Mouse (Mus musculus): ENCODE measurements around the gene Parp3. TPM values are rescaled to one million over a fixed set of nuclear protein-coding genes. Genes with fewer than 3 reads are reported as not detected.

The Parp3 gene
- total and polyA plus RNA-seq, 2 experiments from 2014 or later: 2.3 to 2.4 TPM

DNA sequence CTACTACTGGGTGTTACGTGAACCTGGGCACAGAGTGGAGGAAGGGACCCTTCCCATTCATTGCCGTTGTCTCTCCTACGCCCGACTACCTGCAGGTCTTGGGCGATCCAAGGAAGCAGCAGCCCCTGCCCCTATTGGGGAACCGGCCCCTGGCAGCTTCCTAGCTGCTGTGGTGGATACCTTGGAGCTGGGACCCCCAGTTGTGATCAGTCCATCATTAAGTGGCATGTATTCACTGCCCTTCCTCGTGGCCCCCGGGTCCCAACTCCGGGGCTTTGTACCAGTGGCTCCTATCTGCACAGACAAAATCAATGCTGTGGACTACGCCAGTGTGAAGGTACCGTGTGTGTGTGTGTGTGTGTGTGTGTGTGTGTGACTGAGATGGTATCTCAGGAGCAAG is 25.5 kb downstream of the Parp3 start:
- Histone ChIP-seq H3K36me3 (ENCODE audit: insufficient read depth, low read length) (no peaks in the 10 kb centered on the region), H3K4me3 (ENCODE audit: low read depth, low read length) (no peak overlapping the region), H3K4me2 (ENCODE audit: low read depth, low read length, poor library complexity, severe bottlenecking) (no peak overlapping the region), H3K4me1 (ENCODE audit: insufficient read depth, low read length) (peaks cover 32% of the 10 kb centered on the region), H3K27ac (ENCODE audit: low read depth, low read length) (no peak overlapping the region), H3K9ac (replicated peaks; ENCODE audit: low read length, poor library complexity, severe bottlenecking) (no peak overlapping the region; the same call in 1 of the 2 replicates), H3K9me3 (ENCODE audit: low read length) (no peaks in the 10 kb centered on the region), H3K27me3 (ENCODE audit: insufficient read depth, low read length) (no peaks in the 10 kb centered on the region)
- 82% methylated on average over 11 of the region's 11 CpGs for WGBS
- ATAC-seq (ENCODE audit: low FRiP score) (no peak), DNase-seq (ENCODE audit: low spot score) (no peak)
- TF ChIP-seq CTCF (IDR thresholded peaks at IDR 0.05): no peak

DNA sequence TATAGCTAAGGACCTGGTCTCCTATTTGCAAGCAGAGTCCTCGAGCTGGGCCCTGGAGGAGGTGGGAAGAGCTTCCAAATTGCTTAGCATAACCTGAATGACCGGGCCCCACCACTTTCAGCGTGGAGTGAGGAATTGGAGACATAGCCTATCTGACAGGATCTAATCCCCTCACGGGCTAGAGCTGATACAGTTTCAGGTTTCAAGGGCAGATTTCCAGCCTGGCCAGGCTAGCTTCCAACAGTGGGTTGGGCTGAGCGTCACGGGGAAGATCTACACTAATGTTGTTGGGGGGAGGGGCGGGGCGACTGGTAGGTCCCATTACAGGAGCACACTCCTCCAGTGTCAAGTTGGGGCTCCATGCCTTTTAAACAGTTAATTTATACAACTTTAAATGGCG is 26.1 kb downstream of the Parp3 start:
- DNase-seq (ENCODE audit: low spot score): no peak
- Histone ChIP-seq H3K27me3 (ENCODE audit: insufficient read depth, low read length) (no peaks in the 10 kb centered on the region), H3K4me3 (ENCODE audit: low read depth, low read length) (no peak overlapping the region), H3K4me2 (ENCODE audit: low read depth, low read length, poor library complexity, severe bottlenecking) (no peak overlapping the region), H3K4me1 (ENCODE audit: insufficient read depth, low read length) (peaks cover 26% of the 10 kb centered on the region), H3K9ac (replicated peaks; ENCODE audit: low read length, poor library complexity, severe bottlenecking) (no peak overlapping the region), H3K36me3 (ENCODE audit: insufficient read depth, low read length) (no peaks in the 10 kb centered on the region), H3K27ac (ENCODE audit: low read depth, low read length) (no peak overlapping the region), H3K9me3 (ENCODE audit: low read length) (no peaks in the 10 kb centered on the region)
- no peak for ATAC-seq (ENCODE audit: low FRiP score)
- no peak for TF ChIP-seq CTCF (IDR thresholded peaks at IDR 0.05)
- WGBS: 18% methylated on average over 9 of the region's 9 CpGs

DNA sequence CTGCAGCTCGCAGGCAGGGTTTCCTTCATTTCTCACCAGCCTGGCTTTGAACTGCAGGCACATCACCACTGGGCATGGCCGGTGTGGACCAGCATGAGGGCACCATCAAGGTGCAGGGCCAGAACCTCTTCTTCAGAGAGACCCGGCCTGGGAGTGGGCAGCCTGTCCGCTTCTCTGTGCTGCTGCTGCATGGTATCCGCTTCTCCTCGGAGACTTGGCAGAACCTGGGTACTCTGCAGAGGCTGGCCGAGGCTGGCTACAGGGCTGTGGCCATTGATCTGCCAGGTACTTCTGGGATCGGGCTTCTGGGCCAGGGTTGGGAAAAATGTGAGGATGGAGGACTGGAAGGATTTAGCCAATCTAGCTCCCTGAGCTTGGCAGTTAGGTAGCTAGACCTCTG is 26.8 kb downstream of the Parp3 start:
- ATAC-seq (ENCODE audit: low FRiP score) (no peak), DNase-seq (ENCODE audit: low spot score) (no peak)
- Histone ChIP-seq H3K9me3 (ENCODE audit: low read length) (no peaks in the 10 kb centered on the region), H3K4me1 (ENCODE audit: insufficient read depth, low read length) (peaks cover 19% of the 10 kb centered on the region), H3K4me3 (ENCODE audit: low read depth, low read length) (no peak overlapping the region), H3K9ac (replicated peaks; ENCODE audit: low read length, poor library complexity, severe bottlenecking) (no peak overlapping the region), H3K36me3 (ENCODE audit: insufficient read depth, low read length) (no peaks in the 10 kb centered on the region), H3K27me3 (ENCODE audit: insufficient read depth, low read length) (no peaks in the 10 kb centered on the region), H3K4me2 (ENCODE audit: low read depth, low read length, poor library complexity, severe bottlenecking) (no peak overlapping the region), H3K27ac (ENCODE audit: low read depth, low read length) (no peak overlapping the region)
- WGBS: 93% methylated on average over 8 of the region's 8 CpGs
- no peak for TF ChIP-seq CTCF (IDR thresholded peaks at IDR 0.05)

DNA sequence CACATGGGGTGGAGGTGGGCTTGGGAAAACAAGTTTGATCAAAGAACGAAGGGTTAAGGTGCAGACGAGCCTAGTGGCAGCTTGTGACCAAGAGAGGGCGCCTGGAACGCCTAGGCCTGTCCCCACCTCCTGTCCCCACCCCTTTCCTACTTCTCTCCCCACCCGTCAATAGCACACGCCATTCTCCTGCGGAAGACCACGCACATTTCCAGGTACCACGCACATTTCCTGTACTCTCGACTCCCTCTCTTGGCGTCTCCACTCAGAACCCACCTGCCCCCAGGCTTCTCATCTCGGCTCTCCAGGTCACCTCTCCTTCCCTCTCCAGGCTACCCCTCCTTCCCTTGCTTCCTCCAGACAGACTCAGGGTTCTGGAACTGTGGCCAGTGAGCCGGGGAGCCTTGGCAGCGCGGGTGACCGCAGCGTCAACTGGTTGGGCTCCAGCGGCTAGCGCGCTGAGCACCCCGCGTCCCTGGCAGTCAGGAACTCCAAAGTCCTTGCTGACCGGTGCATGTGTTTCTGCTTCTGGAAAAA is 28.2 kb downstream of the Parp3 start:
- no peaks in the 10 kb centered on the region for H3K36me3 ChIP-seq (ENCODE audit: insufficient read depth, low read length)
- WGBS: 2% methylated on average over 23 of the region's 23 CpGs
- H3K4me1 ChIP-seq (ENCODE audit: insufficient read depth, low read length): peaks cover 16% of the 10 kb centered on the region
- H3K4me3 ChIP-seq (ENCODE audit: low read depth, low read length): peak overlapping the region; percentile 55
- H3K9me3 ChIP-seq (ENCODE audit: low read length): no peaks in the 10 kb centered on the region
- H3K9ac ChIP-seq (replicated peaks; ENCODE audit: low read length, poor library complexity, severe bottlenecking): peak overlapping the region; percentile 66
- DNase-seq (ENCODE audit: low spot score): peak; percentile 88
- H3K27me3 ChIP-seq (ENCODE audit: insufficient read depth, low read length): no peaks in the 10 kb centered on the region
- TF ChIP-seq CTCF (IDR thresholded peaks at IDR 0.05): peak; percentile 81
- peak overlapping the region; percentile 69 for H3K27ac ChIP-seq (ENCODE audit: low read depth, low read length)
- peak overlapping the region; percentile 93 for H3K4me2 ChIP-seq (ENCODE audit: low read depth, low read length, poor library complexity, severe bottlenecking)
- ATAC-seq (ENCODE audit: low FRiP score): no peak; the same call in 1 of the 2 replicates

DNA sequence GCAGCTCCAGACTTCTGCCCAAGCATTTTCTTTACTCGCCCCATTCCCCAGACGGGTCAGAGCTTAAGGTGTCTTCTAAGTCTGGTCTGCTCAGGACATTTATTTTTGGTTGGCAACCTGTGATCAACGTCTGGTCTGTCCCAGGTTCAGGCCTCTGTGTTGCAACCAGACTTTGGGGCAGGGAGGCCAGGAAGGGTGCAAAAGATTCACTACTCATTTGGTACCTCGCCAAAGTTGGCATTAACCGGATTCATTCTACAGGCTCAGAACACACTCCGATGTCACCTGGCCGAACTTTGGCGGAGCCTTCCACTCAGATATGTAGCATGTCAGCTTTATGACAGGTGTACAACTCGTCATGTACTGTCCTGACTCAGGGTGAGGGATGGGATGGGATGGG is 28.8 kb downstream of the Parp3 start:
- peak; percentile 14; the same call in 1 of the 2 replicates for ATAC-seq (ENCODE audit: low FRiP score)
- peak overlapping the region; percentile 66 for H3K9ac ChIP-seq (replicated peaks; ENCODE audit: low read length, poor library complexity, severe bottlenecking)
- H3K27me3 ChIP-seq (ENCODE audit: insufficient read depth, low read length): no peaks in the 10 kb centered on the region
- no peak for DNase-seq (ENCODE audit: low spot score)
- peak overlapping the region; percentile 93 for H3K4me2 ChIP-seq (ENCODE audit: low read depth, low read length, poor library complexity, severe bottlenecking)
- peaks cover 14% of the 10 kb centered on the region for H3K4me1 ChIP-seq (ENCODE audit: insufficient read depth, low read length)
- no peaks in the 10 kb centered on the region for H3K36me3 ChIP-seq (ENCODE audit: insufficient read depth, low read length)
- 37% methylated on average over 9 of the region's 9 CpGs for WGBS
- no peak for TF ChIP-seq CTCF (IDR thresholded peaks at IDR 0.05)
- H3K4me3 ChIP-seq (ENCODE audit: low read depth, low read length): peak overlapping the region; percentile 55
- H3K27ac ChIP-seq (ENCODE audit: low read depth, low read length): peak overlapping the region; percentile 60
- H3K9me3 ChIP-seq (ENCODE audit: low read length): no peaks in the 10 kb centered on the region

DNA sequence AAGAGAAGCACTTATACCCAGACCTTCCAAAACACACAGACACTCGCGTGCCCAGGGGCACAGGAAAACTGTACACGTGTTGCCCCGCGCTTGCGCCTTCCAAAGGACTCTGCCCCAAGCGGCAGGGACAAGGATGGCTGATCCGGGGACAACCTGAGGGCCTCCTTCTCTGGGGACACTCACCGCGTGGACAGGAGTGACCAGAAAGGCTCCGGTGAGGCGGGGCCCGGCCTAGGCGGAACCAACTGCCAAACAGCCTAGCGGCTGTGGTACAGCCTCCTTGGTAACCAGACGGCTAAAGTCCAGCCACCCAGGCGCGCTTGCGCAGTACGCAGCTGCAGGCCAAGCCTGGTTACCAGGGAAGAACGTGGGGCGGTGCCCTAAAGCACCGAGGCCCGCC is 29.4 kb downstream of the Parp3 start, which contains the start of the genes Abhd14b and Abhd14a:
Gene Abhd14b (plus strand): TSS at position 112 of the 400 bp plus-strand sequence.
Gene Abhd14a (minus strand): TSS at position 331 of the 400 bp plus-strand sequence.
- H3K9ac ChIP-seq (replicated peaks; ENCODE audit: low read length, poor library complexity, severe bottlenecking): peak within 1 kb of the TSS; percentile 66
- TF ChIP-seq CTCF (IDR thresholded peaks at IDR 0.05): peak; percentile 76
- peak within 1 kb of the TSS; percentile 93 for H3K4me2 ChIP-seq (ENCODE audit: low read depth, low read length, poor library complexity, severe bottlenecking)
- peak within 1 kb of the TSS; percentile 69 for H3K27ac ChIP-seq (ENCODE audit: low read depth, low read length)
- WGBS: under 1% methylated on average over 24 of the region's 24 CpGs
- H3K9me3 ChIP-seq (ENCODE audit: low read length): no peaks in the 10 kb centered on the region
- peak within 1 kb of the TSS; percentile 55 for H3K4me3 ChIP-seq (ENCODE audit: low read depth, low read length)
- peak; percentile 93 for DNase-seq (ENCODE audit: low spot score)
- H3K4me1 ChIP-seq (ENCODE audit: insufficient read depth, low read length): peaks cover 12% of the 10 kb centered on the region
- no peaks in the 10 kb centered on the region for H3K36me3 ChIP-seq (ENCODE audit: insufficient read depth, low read length)
- no peaks in the 10 kb centered on the region for H3K27me3 ChIP-seq (ENCODE audit: insufficient read depth, low read length)
- peak; percentile 83 for ATAC-seq (ENCODE audit: low FRiP score)

All from midbrain, postnatal 0 days (tissue).